Mouse (Mus musculus) granulocyte monocyte progenitor cell, adult 5-6 weeks (primary cell): ENCODE measurements around the gene Mef2d. TPM values are rescaled to one million over a fixed set of nuclear protein-coding genes. Genes with fewer than 3 reads are reported as not detected.
"Not testable (repeated sequence)": the region's sequence is repeated elsewhere in the genome, so short reads cannot be mapped to it uniquely, and the experiment has no call there.

ENCODE experiments used
- ATAC-seq: replicated peaks from 2 replicates; pipeline ENCODE4 v1.8.0; 2016; ENCODE audit warnings: mild to moderate bottlenecking, moderate TSS enrichment, inconsistent platforms; ENCODE audit not compliant: poor library complexity, severe bottlenecking
- total RNA-seq, 2 experiments: library from RNA; stranded (forward) in 1 of 2; stranded (reverse) in 1 of 2; fragments of 200-712, 200-1000 nt in 1 of 2; fragments of >200 nt in 1 of 2; fragmentation: Nextera tagmentation in 1 of 2; gene quantifications; 2 replicates each; pipeline ENCODE4 v1.2.3; 2014 to 2017

Mef2d gene
- total RNA-seq, 2 experiments from 2014 or later, result 52.4 to 119 TPM

- no peak for ATAC-seq
Measured at GRCm38 (mm10) chr3:88177106-88177505, 34.9 kb downstream of the Mef2d start.

GRCm38 (mm10) chr3:88177562-88178345 is 35.6 kb downstream of the Mef2d start:
- ATAC-seq, result peak; percentile 95

- ATAC-seq, result not testable (repeated sequence)
Measured at GRCm38 (mm10) chr3:88178346-88178733, 36.2 kb downstream of the Mef2d start.

DNA sequence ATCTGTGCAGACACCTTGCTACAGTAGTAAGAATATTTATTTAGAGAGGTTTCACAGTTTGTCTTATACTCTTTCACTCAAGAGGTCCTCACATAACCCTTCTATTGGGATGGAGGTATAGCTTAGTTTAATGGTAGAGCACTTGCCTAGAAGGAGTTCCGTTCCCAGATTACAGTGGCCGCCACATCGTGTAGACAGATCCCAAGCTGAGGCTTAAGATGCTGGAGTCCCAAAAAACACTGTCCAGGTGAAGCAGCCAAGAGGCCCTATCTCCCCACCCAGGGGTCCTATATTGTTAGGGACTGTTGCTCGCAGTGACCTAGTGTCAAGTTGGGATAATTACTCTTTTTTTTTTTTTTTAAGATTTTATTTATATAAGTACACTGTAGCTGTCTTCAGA is 36.8 kb downstream of the Mef2d start:
- ATAC-seq, result no peak

GRCm38 (mm10) chr3:88181374-88181773 is 39.2 kb downstream of the Mef2d start:
- no peak for ATAC-seq

DNA sequence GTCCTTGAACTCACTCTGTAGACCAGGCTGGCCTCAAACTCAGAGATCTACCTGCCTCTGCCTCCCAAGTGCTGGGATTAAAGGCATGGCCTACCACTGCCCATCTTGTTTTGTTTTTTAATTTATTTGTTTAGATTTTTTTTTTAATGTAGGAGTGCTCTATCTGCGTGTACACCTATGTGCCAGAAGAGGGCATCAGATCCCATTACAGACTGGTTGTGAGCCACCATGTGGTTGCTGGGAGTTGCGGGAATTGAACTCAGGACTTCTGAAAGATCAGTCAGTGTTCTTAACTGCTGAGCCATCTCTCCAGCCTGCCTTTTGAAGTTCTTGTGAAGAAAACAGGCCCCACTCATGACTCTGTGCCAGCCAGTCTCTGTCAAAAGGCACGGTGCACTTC is 44.3 kb downstream of the Mef2d start:
- no peak for ATAC-seq

DNA sequence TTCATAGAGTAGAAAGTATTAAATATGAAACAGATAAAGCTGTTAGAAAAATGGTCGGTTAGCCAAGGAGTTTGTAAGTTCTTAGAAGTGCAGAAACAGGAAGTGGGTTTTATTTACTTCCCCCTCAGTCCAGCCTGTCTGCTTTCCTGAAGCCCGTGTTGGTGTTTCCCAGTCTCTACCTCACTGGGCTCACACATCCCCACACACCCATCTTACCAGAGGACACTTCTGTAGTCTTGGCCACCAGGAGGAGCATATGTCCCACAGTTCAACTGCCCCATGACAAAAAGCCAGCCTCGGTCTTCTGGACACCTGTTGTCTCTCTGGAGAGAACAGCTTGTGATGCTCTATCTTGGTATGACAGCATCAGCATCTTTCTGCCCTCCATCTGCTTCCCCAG is 49.0 kb downstream of the Mef2d start:
- peak; percentile 91 for ATAC-seq

GRCm38 (mm10) chr3:88191820-88192616 is 49.8 kb downstream of the Mef2d start:
- peak; percentile 52; the same call in 1 of the 2 replicates for ATAC-seq

GRCm38 (mm10) chr3:88197741-88198504 is 55.8 kb downstream of the Mef2d start:
- no peak for ATAC-seq

DNA sequence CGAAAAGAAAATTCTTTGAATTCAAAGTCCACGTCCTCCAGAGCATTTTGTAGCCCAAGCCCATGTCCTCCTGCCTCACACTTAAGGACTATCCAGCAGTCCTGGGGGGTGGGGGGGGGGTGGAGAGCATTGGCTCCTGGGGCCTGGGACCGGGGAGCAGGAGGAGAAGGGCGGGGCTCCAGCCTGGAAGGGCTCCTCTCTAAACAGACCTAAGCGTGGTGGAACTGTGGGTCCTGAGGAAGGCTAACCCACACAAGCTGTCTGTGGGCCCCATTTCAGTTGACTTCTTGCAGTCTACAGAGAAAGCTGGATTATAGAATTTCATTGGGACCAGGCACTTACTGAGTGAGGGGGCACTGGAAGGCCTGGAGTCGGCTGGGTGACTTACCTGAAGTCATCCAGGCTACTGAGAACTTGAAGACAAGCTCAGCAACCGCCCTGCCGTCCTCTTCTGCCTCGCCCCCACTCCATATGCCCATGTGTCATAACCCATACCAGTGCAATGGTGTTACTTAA is 56.4 kb downstream of the Mef2d start:
- ATAC-seq, result no peak

DNA sequence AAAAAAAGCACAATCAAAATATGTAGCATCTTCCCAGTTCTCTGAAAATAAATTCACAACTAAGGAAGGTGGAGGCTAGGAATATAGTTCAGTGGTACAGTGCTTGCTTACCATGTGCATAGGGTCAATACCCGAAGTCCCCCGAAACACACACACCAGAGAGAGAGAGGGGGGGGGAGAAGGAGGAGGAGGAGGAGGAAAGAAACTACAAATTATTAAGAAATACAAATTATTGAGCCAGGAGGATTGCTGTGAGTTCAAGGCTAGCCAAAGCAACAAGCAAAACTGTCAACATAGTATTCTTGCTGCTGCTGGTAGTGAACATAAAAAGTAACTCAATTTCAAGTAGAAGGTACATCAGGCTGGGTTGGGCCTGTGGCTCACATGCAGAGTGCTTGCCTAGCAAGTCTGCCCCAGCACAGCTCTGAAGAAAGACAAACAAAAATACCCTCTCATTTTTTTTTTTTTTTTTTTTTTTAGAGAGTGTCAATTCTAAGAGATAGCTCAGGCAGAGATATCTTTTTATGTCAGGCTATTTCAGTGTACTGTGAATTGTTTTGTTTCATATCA is 57.5 kb downstream of the Mef2d start:
- no peak for ATAC-seq

DNA sequence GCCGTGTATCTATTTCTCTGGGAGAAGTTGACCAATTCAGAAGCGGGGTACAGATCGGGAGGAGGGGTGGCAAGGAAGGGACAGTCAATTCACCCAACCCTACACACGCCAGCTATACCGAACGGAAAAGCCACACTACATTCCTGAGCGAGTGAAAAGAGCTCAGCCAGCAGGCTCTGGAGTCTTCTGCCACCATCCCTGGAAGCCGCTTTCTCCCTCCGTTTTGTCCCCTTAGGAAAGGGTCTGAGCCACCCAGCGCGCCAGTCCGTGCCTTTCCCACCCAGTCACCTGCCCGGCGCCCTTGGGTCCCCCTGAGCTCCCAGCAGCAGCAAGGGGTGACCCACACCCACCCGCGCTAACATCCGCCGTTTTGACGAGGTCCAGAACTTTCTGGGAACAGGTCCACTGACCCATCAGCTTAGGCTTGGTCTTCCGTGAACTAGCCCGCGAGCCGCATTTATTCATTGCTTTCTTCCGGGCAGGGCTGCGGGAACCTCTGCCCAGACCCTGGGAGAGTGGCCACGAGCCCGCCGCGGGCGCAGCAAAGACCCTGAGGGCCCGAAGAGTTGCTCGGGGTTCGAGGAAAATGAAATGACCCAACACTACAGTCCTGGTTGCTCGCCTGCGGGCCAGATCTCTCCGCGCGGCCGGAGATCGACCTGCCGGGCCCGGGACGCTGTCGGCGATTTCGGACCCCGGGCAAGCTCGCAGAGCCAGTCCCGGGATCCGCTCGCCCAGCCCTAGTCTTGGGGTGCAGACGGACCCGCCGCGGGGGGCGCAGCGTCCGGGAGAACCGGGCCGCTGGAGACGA is 58.2 kb downstream of the Mef2d start:
- ATAC-seq, result no peak

GRCm38 (mm10) chr3:88200972-88201330 is 58.8 kb downstream of the Mef2d start:
- ATAC-seq, result no peak

DNA sequence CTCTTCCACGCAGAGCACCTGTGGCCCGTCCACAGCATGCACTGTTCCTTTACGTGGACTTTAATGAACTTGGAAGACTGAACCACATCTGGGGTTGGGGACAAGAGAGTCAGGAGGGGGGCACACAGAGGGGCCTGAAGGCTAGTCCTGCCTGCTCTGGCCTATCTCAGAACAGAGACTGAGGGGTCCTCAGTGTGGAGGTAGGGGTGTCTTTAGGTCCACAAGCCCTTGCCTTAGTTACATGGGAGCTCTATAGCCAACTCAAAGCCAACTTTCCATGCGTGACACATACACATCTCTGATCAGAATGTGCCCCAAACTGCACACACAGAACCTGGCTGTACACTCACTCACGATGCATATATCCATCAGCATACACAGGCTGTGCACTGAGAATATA is 59.5 kb downstream of the Mef2d start:
- ATAC-seq, result no peak

DNA sequence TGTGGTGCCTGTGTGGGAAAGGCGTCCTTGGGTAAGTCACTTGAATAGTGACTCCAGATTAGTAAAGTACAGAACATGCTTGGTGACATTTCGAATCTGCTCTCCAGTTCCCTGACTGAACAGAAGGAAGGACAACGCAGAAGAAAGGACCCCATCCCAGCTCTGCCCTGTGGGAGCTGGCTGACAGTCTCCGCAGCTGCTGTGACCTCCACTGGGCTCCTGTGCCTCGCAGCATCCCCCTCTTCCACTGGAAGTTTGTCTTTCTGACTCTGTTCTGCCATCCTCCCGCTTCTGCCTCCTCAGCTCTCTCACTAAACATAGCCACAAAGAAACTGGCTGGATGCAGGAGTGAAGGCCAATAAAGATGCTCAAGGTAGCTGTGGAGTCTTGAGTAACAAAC is 60.8 kb downstream of the Mef2d start:
- no peak for ATAC-seq

GRCm38 (mm10) chr3:88203456-88203855 is 61.3 kb downstream of the Mef2d start:
- ATAC-seq, result no peak

DNA sequence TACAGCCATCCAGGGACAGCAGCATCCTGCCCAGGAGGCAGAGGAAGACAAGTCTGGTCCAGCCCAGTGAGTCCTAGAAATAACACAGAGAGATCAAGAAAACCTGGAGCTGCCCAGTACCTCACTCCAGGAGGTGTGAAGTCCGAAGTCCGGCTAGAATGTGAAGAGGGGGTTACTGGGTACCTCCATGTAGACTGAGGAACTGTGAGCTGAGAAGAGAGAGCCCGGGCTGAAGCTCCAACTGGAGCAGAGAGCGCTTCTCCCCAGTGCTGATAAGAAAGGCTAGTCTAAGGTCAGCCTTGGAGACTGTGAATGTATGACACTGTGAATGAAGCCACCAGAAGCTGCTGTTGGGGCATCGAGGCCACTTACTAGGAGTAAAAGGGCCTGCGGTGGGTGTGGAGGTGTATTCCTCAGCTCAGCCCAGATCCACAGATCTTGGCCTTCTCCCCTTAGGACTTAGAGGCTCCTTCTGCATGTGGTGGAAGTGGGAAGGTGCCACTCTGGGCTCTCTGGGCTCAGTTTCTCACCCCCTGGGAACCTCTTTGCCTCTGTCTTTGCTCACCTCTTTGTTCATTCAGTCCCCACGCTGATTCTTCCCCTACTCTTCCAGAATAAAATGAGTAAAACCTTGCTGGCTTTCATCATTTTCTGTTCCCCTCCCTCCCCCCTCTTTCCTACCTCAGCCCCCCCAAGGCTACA is 62.0 kb downstream of the Mef2d start:
- no peak for ATAC-seq

GRCm38 (mm10) chr3:88204751-88205150 is 62.6 kb downstream of the Mef2d start:
- ATAC-seq, result no peak

DNA sequence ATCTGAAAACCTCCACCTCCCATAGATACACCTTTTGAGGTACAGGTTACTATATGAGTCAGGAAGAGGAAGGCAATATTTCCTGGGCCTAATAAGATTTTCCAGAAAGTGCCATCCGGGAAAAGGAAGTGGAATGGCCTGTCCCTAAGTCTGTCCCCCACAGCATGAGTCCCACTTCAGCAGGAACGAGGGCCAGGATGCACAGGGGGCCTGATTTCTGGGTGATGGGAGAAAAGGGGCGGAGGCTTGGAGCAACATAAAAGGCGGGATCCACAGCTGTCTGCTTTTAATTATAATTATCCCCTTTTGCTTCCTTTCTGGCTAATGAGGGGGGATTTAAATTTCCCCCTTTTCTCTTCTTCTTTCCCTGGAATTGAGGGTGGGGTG is 63.0 kb downstream of the Mef2d start:
- no peak for ATAC-seq
